Mouse (Mus musculus): Measurements from ENCODE around the gene Sh3rf1.

- TF ChIP-seq CTCF (IDR thresholded peaks at IDR 0.05; ENCODE audit: extremely low read depth, insufficient read depth, low read length) = no peak
- TF ChIP-seq POLR2A (IDR thresholded peaks at IDR 0.05; ENCODE audit: extremely low read depth, insufficient read depth, low read length) = no peak
Observed at GRCm38 (mm10) chr8:61203035-61203826, 20.4 kb upstream of the Sh3rf1 start.

Measured in cortical plate, adult 2 months (tissue).